Mouse (Mus musculus): Measurements from ENCODE around the gene 4930432M17Rik. TPM values are rescaled to one million over a fixed set of nuclear protein-coding genes. Genes with fewer than 3 reads are reported as not detected.

The 4930432M17Rik gene
- polyA plus RNA-seq (2015; fragmentation: Nextera tagmentation; extraction: Ambion mirVana) = not detected in 2 replicates

- H3K9ac ChIP-seq = no peak within 1 kb of the TSS
- H3K4me3 ChIP-seq = no peak within 1 kb of the TSS
- 83% methylated on average over 4 of the region's 4 CpGs for WGBS
- H3K4me1 ChIP-seq = peaks cover 6% of the 10 kb centered on the region; the same call in 1 of the 2 replicates
- H3K27me3 ChIP-seq = no peaks in the 10 kb centered on the region
- no peak within 1 kb of the TSS for H3K27ac ChIP-seq
- H3K4me2 ChIP-seq = no peak within 1 kb of the TSS
- H3K9me3 ChIP-seq = no peaks in the 10 kb centered on the region
- ATAC-seq (ENCODE audit: insufficient number of reproducible peaks, insufficient read depth, low FRiP score, low TSS enrichment, low read depth) = no peak
- H3K36me3 ChIP-seq = no peaks in the 10 kb centered on the region
These were observed at the start of gene 4930432M17Rik for GRCm38 (mm10) chr3:121670462-121670861. Gene 4930432M17Rik, plus strand, starts transcription at chr3:121670762.

DNA sequence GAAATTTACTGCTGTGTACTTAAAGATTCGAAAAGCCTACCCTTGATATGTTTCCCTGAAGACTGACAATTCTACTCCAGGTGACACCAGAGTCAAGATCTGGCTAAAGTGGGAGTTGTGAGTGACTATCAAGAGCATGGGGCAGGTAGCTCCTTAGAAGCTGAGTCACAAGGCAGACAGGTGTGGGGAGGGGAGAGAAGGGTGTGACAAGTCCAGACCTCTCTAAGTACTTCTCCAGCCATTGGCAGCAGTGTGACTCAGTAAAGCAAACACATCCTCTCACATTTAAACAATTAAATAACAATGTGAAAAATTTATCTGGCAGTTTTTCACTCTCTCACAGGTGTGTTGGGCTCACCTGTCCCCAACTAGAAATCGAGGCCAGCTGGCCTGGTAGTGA, 44.9 kb upstream of the 4930432M17Rik start:
- WGBS = 72% methylated on average over 2 of the region's 2 CpGs

DNA sequence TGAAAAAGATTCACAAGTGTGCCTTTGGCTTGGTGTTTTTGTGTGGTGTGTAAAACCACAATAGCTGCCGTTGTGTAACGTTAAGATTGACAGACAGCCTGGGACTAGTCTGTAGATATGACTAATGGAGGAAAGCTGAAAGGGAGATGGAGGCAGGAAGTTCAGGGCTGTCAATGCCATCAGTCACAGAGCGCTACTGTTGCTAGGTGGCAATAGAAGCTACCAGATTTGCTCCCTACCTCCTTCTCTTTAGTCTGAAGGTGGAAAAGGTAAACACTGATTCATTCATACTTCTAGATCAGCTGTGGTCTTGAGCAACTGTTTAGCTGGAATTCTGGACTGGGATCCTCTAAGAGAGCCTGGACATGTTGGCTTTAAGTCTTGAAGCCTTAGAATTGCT, 44.3 kb upstream of the 4930432M17Rik start:
- no peak for ATAC-seq (ENCODE audit: insufficient number of reproducible peaks, insufficient read depth, low FRiP score, low TSS enrichment, low read depth)
- Histone ChIP-seq H3K4me1 (0 out of 2 replicates have a peak, but pooled peaks cover 3% of the 10 kb centered on the region), H3K27ac (no peak overlapping the region), H3K36me3 (no peaks in the 10 kb centered on the region), H3K9ac (no peak overlapping the region), H3K27me3 (no peaks in the 10 kb centered on the region), H3K4me2 (no peak overlapping the region), H3K4me3 (no peak overlapping the region), H3K9me3 (no peaks in the 10 kb centered on the region)
- 89% methylated on average over 3 of the region's 3 CpGs for WGBS

More for the DNA sequence above, 44.9 kb upstream of the 4930432M17Rik start:
- ATAC-seq (ENCODE audit: insufficient number of reproducible peaks, insufficient read depth, low FRiP score, low TSS enrichment, low read depth) = no peak
- no peaks in the 10 kb centered on the region for H3K9me3 ChIP-seq
- H3K9ac ChIP-seq = no peak overlapping the region
- H3K4me1 ChIP-seq = 0 out of 2 replicates have a peak, but pooled peaks cover 3% of the 10 kb centered on the region
- no peak overlapping the region for H3K27ac ChIP-seq
- H3K27me3 ChIP-seq = no peaks in the 10 kb centered on the region
- H3K4me2 ChIP-seq = no peak overlapping the region
- no peak overlapping the region for H3K4me3 ChIP-seq
- H3K36me3 ChIP-seq = no peaks in the 10 kb centered on the region

DNA sequence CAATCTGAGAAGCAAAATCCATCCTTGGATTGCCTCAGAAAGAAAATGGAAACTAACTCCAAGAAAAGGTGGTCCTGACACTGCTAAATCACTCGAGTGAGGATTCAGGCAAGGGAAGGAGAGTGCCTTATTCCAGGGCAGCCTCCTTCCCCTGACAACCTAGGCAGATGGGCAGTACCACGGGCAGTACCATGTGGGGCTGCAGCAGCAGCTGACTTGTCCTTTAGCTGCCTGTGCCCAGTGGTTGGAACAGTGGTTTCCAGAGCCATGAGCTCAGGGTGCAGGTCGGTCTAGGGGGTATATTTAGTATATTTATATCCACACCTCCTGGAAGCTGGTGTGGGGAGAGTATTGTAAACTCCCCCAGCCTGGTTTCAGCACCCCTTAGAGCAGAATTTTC, 42.3 kb upstream of the 4930432M17Rik start:
- Histone ChIP-seq H3K4me1 (0 out of 2 replicates have a peak, but pooled peaks cover 3% of the 10 kb centered on the region), H3K27ac (no peak overlapping the region), H3K27me3 (no peaks in the 10 kb centered on the region), H3K9me3 (no peaks in the 10 kb centered on the region), H3K4me2 (no peak overlapping the region), H3K36me3 (no peaks in the 10 kb centered on the region), H3K9ac (no peak overlapping the region), H3K4me3 (no peak overlapping the region)
- 44% methylated on average over 3 of the region's 3 CpGs for WGBS
- ATAC-seq (ENCODE audit: insufficient number of reproducible peaks, insufficient read depth, low FRiP score, low TSS enrichment, low read depth) = no peak

GRCm38 (mm10) chr3:121630626-121631025, 39.9 kb upstream of the 4930432M17Rik start:
- H3K36me3 ChIP-seq = no peaks in the 10 kb centered on the region
- no peak overlapping the region for H3K4me2 ChIP-seq
- H3K4me3 ChIP-seq = no peak overlapping the region
- 72% methylated on average over 7 of the region's 7 CpGs for WGBS
- H3K27me3 ChIP-seq = no peaks in the 10 kb centered on the region
- H3K27ac ChIP-seq = no peak overlapping the region
- 0 out of 2 replicates have a peak, but pooled peaks cover 3% of the 10 kb centered on the region for H3K4me1 ChIP-seq
- no peaks in the 10 kb centered on the region for H3K9me3 ChIP-seq
- H3K9ac ChIP-seq = no peak overlapping the region
- no peak for ATAC-seq (ENCODE audit: insufficient number of reproducible peaks, insufficient read depth, low FRiP score, low TSS enrichment, low read depth)

GRCm38 (mm10) chr3:121634963-121635362, 35.6 kb upstream of the 4930432M17Rik start:
- ATAC-seq (ENCODE audit: insufficient number of reproducible peaks, insufficient read depth, low FRiP score, low TSS enrichment, low read depth) = no peak
- Histone ChIP-seq H3K27ac (no peak overlapping the region), H3K36me3 (no peaks in the 10 kb centered on the region), H3K4me3 (no peak overlapping the region), H3K9ac (no peak overlapping the region), H3K4me2 (no peak overlapping the region), H3K9me3 (no peaks in the 10 kb centered on the region), H3K4me1 (peaks cover 9% of the 10 kb centered on the region), H3K27me3 (no peaks in the 10 kb centered on the region)
- WGBS = 87% methylated on average over 3 of the region's 3 CpGs

- no peak for ATAC-seq (ENCODE audit: insufficient number of reproducible peaks, insufficient read depth, low FRiP score, low TSS enrichment, low read depth)
- Histone ChIP-seq H3K27me3 (no peaks in the 10 kb centered on the region), H3K9ac (no peak overlapping the region), H3K9me3 (no peaks in the 10 kb centered on the region), H3K4me1 (peaks cover 10% of the 10 kb centered on the region), H3K4me2 (no peak overlapping the region), H3K27ac (no peak overlapping the region), H3K4me3 (no peak overlapping the region), H3K36me3 (no peaks in the 10 kb centered on the region)
- WGBS = 69% methylated on average over 7 of the region's 7 CpGs
These were observed 35.1 kb upstream of the 4930432M17Rik start for GRCm38 (mm10) chr3:121635505-121635904.

GRCm38 (mm10) chr3:121636315-121636714, 34.2 kb upstream of the 4930432M17Rik start:
- peaks cover 10% of the 10 kb centered on the region for H3K4me1 ChIP-seq
- H3K27me3 ChIP-seq = no peaks in the 10 kb centered on the region
- no peak for ATAC-seq (ENCODE audit: insufficient number of reproducible peaks, insufficient read depth, low FRiP score, low TSS enrichment, low read depth)
- no peak overlapping the region; the same call in 1 of the 2 replicates for H3K27ac ChIP-seq
- no peak overlapping the region for H3K4me2 ChIP-seq
- H3K4me3 ChIP-seq = no peak overlapping the region
- no peak overlapping the region for H3K9ac ChIP-seq
- no peaks in the 10 kb centered on the region for H3K9me3 ChIP-seq
- H3K36me3 ChIP-seq = no peaks in the 10 kb centered on the region
- 78% methylated on average over 6 of the region's 6 CpGs for WGBS

DNA sequence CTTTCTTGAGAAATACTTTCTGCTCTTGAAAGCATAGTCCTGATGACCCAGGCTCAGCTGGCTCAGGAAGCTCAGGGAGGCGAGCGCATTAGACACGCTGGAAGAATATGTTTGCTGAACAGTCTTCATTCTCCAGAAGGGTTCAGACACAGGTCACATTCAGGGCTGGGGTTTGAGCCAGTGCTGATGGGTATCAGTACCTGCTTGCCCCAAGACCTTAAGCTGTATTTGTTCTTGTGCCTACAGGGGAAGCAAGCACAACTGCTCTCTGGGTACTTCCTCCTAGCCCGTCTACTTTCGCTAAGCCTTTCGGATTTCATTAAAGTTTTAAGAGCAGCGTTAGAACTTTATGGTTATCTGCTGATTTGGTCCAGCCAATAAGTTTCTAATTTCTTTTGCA, 33.8 kb upstream of the 4930432M17Rik start:
- no peak for ATAC-seq (ENCODE audit: insufficient number of reproducible peaks, insufficient read depth, low FRiP score, low TSS enrichment, low read depth)
- no peaks in the 10 kb centered on the region for H3K27me3 ChIP-seq
- no peaks in the 10 kb centered on the region for H3K9me3 ChIP-seq
- 67% methylated on average over 7 of the region's 7 CpGs for WGBS
- H3K36me3 ChIP-seq = no peaks in the 10 kb centered on the region
- H3K4me2 ChIP-seq = no peak overlapping the region
- no peak overlapping the region for H3K4me3 ChIP-seq
- no peak overlapping the region for H3K9ac ChIP-seq
- H3K4me1 ChIP-seq = peaks cover 10% of the 10 kb centered on the region
- H3K27ac ChIP-seq = no peak overlapping the region; the same call in 1 of the 2 replicates

GRCm38 (mm10) chr3:121637792-121638191, 32.8 kb upstream of the 4930432M17Rik start:
- Histone ChIP-seq H3K36me3 (no peaks in the 10 kb centered on the region), H3K27ac (no peak overlapping the region), H3K4me3 (no peak overlapping the region), H3K4me1 (peaks cover 10% of the 10 kb centered on the region), H3K9me3 (no peaks in the 10 kb centered on the region), H3K4me2 (no peak overlapping the region), H3K27me3 (no peaks in the 10 kb centered on the region), H3K9ac (no peak overlapping the region)
- ATAC-seq (ENCODE audit: insufficient number of reproducible peaks, insufficient read depth, low FRiP score, low TSS enrichment, low read depth) = no peak
- 76% methylated on average over 5 of the region's 5 CpGs for WGBS

DNA sequence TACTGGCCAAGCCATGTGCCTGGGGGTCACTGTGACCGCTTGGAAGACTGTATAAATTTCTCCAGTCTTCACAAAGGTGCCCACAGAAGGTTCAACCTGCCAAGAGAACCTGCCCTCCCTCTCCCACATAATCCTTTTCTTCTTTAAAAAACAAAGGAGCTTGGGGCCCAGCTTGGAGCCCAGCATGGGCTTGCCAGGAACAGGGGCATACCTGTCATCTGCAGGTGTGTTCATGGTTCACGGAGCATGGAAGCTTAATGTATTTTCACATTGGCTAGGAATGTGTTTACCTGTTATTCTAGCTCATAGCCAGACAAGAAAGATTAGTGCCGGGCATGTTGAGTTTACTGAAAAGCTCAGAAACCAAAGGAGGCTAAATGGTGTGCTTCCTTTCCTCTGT, 32.3 kb upstream of the 4930432M17Rik start:
- Histone ChIP-seq H3K4me2 (no peak overlapping the region), H3K27me3 (no peaks in the 10 kb centered on the region), H3K4me3 (no peak overlapping the region), H3K27ac (no peak overlapping the region), H3K36me3 (no peaks in the 10 kb centered on the region), H3K9ac (no peak overlapping the region), H3K9me3 (no peaks in the 10 kb centered on the region), H3K4me1 (peaks cover 10% of the 10 kb centered on the region)
- WGBS = 78% methylated on average over 3 of the region's 3 CpGs
- no peak; the same call in 1 of the 2 replicates for ATAC-seq (ENCODE audit: insufficient number of reproducible peaks, insufficient read depth, low FRiP score, low TSS enrichment, low read depth)

GRCm38 (mm10) chr3:121640611-121641010, 30.0 kb upstream of the 4930432M17Rik start:
- no peaks in the 10 kb centered on the region for H3K36me3 ChIP-seq
- H3K27me3 ChIP-seq = no peaks in the 10 kb centered on the region
- 33% methylated on average over 2 of the region's 2 CpGs for WGBS
- no peak overlapping the region for H3K27ac ChIP-seq
- peaks cover 10% of the 10 kb centered on the region for H3K4me1 ChIP-seq
- no peak for ATAC-seq (ENCODE audit: insufficient number of reproducible peaks, insufficient read depth, low FRiP score, low TSS enrichment, low read depth)
- H3K4me3 ChIP-seq = no peak overlapping the region
- no peak overlapping the region for H3K9ac ChIP-seq
- H3K9me3 ChIP-seq = no peaks in the 10 kb centered on the region
- H3K4me2 ChIP-seq = no peak overlapping the region
